Mouse (Mus musculus) forebrain, embryonic 14.5 days (tissue): ENCODE data around the gene BC005537. TPM values are rescaled to one million over a fixed set of nuclear protein-coding genes. Genes with fewer than 3 reads are reported as not detected.
"Not testable (repeated sequence)": the region's sequence is repeated elsewhere in the genome, so short reads cannot be mapped to it uniquely, and the experiment has no call there.

Source experiments
- ATAC-seq: fragments of 200-750 bp; cut with Nextera tagmentation; 2 replicates; pipeline ENCODE4 v1.8.0; 2017; ENCODE audit warnings: mild to moderate bottlenecking, moderate library complexity
- DNase-seq: peaks from one replicate; pipeline ENCODE4 v3.0.0-alpha.2; 2015; ENCODE audit warnings: low spot score
- H3K27ac ChIP-seq: fragments of 300-500 bp; sonication (generic); 2 replicates; pipeline ENCODE4 v1.5.1; 2014; ENCODE audit warnings: low read depth, mild to moderate bottlenecking, control low read depth, low read length, moderate library complexity
- H3K27me3 ChIP-seq: fragments of 300-500 bp; sonication (generic); replicated peaks from 2 replicates; pipeline ENCODE4 v1.6.1; 2014; ENCODE audit warnings: low read length, control low read depth, mixed read lengths; ENCODE audit not compliant: control insufficient read depth, insufficient read depth
- H3K36me3 ChIP-seq: fragments of 300-500 bp; sonication (generic); 2 replicates; pipeline ENCODE4 v1.6.1; 2014; ENCODE audit warnings: low read length, control low read depth; ENCODE audit not compliant: control insufficient read depth, insufficient read depth
- H3K4me1 ChIP-seq: fragments of 300-500 bp; sonication (generic); 2 replicates; pipeline ENCODE4 v1.6.1; 2014; ENCODE audit warnings: antibody characterized with exemption, low read length, control low read depth; ENCODE audit not compliant: control insufficient read depth, insufficient read depth
- H3K4me2 ChIP-seq: fragments of 300-500 bp; sonication (generic); 2 replicates; pipeline ENCODE4 v1.6.1; 2014; ENCODE audit warnings: mild to moderate bottlenecking, control low read depth, low read length
- H3K4me3 ChIP-seq: fragments of 300-500 bp; sonication (generic); 2 replicates; pipeline ENCODE4 v1.5.1; 2014; ENCODE audit warnings: low read depth, low read length, control low read depth
- H3K9ac ChIP-seq: fragments of 300-500 bp; sonication (generic); 2 replicates; pipeline ENCODE4 v1.6.1; 2014; ENCODE audit warnings: mild to moderate bottlenecking, low read length, control low read depth, moderate library complexity
- H3K9me3 ChIP-seq: fragments of 300-500 bp; sonication (generic); replicated peaks from 2 replicates; pipeline ENCODE4 v1.6.1; 2016; ENCODE audit warnings: low read length, control low read depth, mixed read lengths; ENCODE audit not compliant: control insufficient read depth
- WGBS: fragments of 180-500 bp; shearing (Covaris S2); extraction: QIAGEN DNeasy Blood & Tissue Kit; methylation state at CpG from one replicate; pipeline ENCODE4 v1.1.7; 2014; 5-methylcytosine and 5-hydroxymethylcytosine counted together
- polyA plus RNA-seq: library from polyadenylated mRNA; unstranded; fragments of >200 nt; fragmentation: Nextera tagmentation; extraction: Ambion mirVana; gene quantifications from 2 replicates; pipeline ENCODE4 v1.2.1, GENCODE M21; 2014

BC005537 gene
- polyA plus RNA-seq, 1 experiment from 2014 or later, result 50.3 TPM

GRCm38 (mm10) chr13:24767809-24768208, 33.6 kb upstream of the BC005537 start:
- H3K4me3 ChIP-seq, H3K4me1 ChIP-seq: not testable (repeated sequence)
- WGBS, result 83% methylated on average over 4 of the region's 4 CpGs

GRCm38 (mm10) chr13:24771482-24771881, 30.0 kb upstream of the BC005537 start:
- H3K4me3 ChIP-seq, H3K4me1 ChIP-seq, ATAC-seq, H3K27ac ChIP-seq, DNase-seq, H3K36me3 ChIP-seq, H3K27me3 ChIP-seq, H3K9me3 ChIP-seq, H3K9ac ChIP-seq, H3K4me2 ChIP-seq: not testable (repeated sequence)
- 89% methylated on average over 10 of the region's 10 CpGs for WGBS

More at GRCm38 (mm10) chr13:24767809-24768208, 33.6 kb upstream of the BC005537 start:
- H3K27ac ChIP-seq, H3K4me2 ChIP-seq, H3K36me3 ChIP-seq, H3K9ac ChIP-seq, H3K9me3 ChIP-seq, H3K27me3 ChIP-seq, ATAC-seq, DNase-seq: not testable (repeated sequence)

GRCm38 (mm10) chr13:24776146-24776844, 25.2 kb upstream of the BC005537 start:
- DNase-seq (peak; percentile 83), ATAC-seq (peak; percentile 60)
- Histone ChIP-seq H3K27ac (no peak overlapping the region), H3K27me3 (no peaks in the 10 kb centered on the region), H3K4me3 (no peak overlapping the region), H3K9ac (no peak overlapping the region), H3K9me3 (no peaks in the 10 kb centered on the region), H3K4me1 (no peaks in the 10 kb centered on the region), H3K36me3 (no peaks in the 10 kb centered on the region), H3K4me2 (no peak overlapping the region)
- 51% methylated on average over 7 of the region's 7 CpGs for WGBS

GRCm38 (mm10) chr13:24778026-24778425, 23.4 kb upstream of the BC005537 start:
- H3K9me3 ChIP-seq, result no peaks in the 10 kb centered on the region
- no peak overlapping the region for H3K9ac ChIP-seq
- H3K36me3 ChIP-seq, result no peaks in the 10 kb centered on the region
- no peaks in the 10 kb centered on the region for H3K27me3 ChIP-seq
- no peak for DNase-seq
- H3K4me1 ChIP-seq, result no peaks in the 10 kb centered on the region
- WGBS, result 83% methylated on average over 2 of the region's 2 CpGs
- H3K4me3 ChIP-seq, result no peak overlapping the region
- ATAC-seq, result no peak
- no peak overlapping the region for H3K27ac ChIP-seq
- H3K4me2 ChIP-seq, result no peak overlapping the region

- Histone ChIP-seq H3K27ac (no peak overlapping the region), H3K4me1 (no peaks in the 10 kb centered on the region), H3K4me2 (no peak overlapping the region), H3K36me3 (no peaks in the 10 kb centered on the region), H3K27me3 (no peaks in the 10 kb centered on the region), H3K9me3 (no peaks in the 10 kb centered on the region), H3K4me3 (no peak overlapping the region), H3K9ac (no peak overlapping the region)
- WGBS, result 88% methylated on average over 8 of the region's 8 CpGs
- DNase-seq, result no peak
- ATAC-seq, result no peak
Observed at GRCm38 (mm10) chr13:24778706-24779380, 22.6 kb upstream of the BC005537 start.

GRCm38 (mm10) chr13:24781916-24782315, 19.5 kb upstream of the BC005537 start:
- no peak overlapping the region for H3K9ac ChIP-seq
- H3K4me1 ChIP-seq, result no peaks in the 10 kb centered on the region
- DNase-seq (peak; percentile 49), ATAC-seq (no peak)
- no peak overlapping the region for H3K4me3 ChIP-seq
- H3K36me3 ChIP-seq, result no peaks in the 10 kb centered on the region
- H3K9me3 ChIP-seq, result no peaks in the 10 kb centered on the region
- WGBS, result 54% methylated on average over 5 of the region's 5 CpGs
- H3K4me2 ChIP-seq, result no peak overlapping the region
- H3K27me3 ChIP-seq, result no peaks in the 10 kb centered on the region
- no peak overlapping the region for H3K27ac ChIP-seq

GRCm38 (mm10) chr13:24786014-24786490, 15.4 kb upstream of the BC005537 start:
- Histone ChIP-seq H3K4me3 (no peak overlapping the region), H3K4me2 (no peak overlapping the region), H3K4me1 (no peaks in the 10 kb centered on the region), H3K9me3 (no peaks in the 10 kb centered on the region), H3K27me3 (no peaks in the 10 kb centered on the region), H3K36me3 (no peaks in the 10 kb centered on the region), H3K27ac (no peak overlapping the region), H3K9ac (no peak overlapping the region)
- 42% methylated on average over 11 of the region's 11 CpGs for WGBS
- DNase-seq (peak; percentile 18), ATAC-seq (peak; percentile 37; the same call in 1 of the 2 replicates)

- Histone ChIP-seq H3K27me3 (no peaks in the 10 kb centered on the region), H3K4me3 (no peak overlapping the region), H3K9ac (no peak overlapping the region), H3K36me3 (no peaks in the 10 kb centered on the region), H3K4me1 (no peaks in the 10 kb centered on the region), H3K9me3 (no peaks in the 10 kb centered on the region), H3K4me2 (no peak overlapping the region), H3K27ac (no peak overlapping the region)
- no peak for ATAC-seq
- no peak for DNase-seq
- 89% methylated on average over 5 of the region's 5 CpGs for WGBS
Observed at GRCm38 (mm10) chr13:24787477-24787876, 14.0 kb upstream of the BC005537 start.

GRCm38 (mm10) chr13:24791349-24791748, 10.1 kb upstream of the BC005537 start:
- H3K36me3 ChIP-seq, result no peaks in the 10 kb centered on the region
- no peak overlapping the region for H3K9ac ChIP-seq
- ATAC-seq (no peak), DNase-seq (no peak)
- no peaks in the 10 kb centered on the region for H3K27me3 ChIP-seq
- no peak overlapping the region for H3K4me2 ChIP-seq
- H3K4me1 ChIP-seq, result no peaks in the 10 kb centered on the region
- H3K4me3 ChIP-seq, result no peak overlapping the region
- H3K9me3 ChIP-seq, result no peaks in the 10 kb centered on the region
- WGBS, result 81% methylated on average over 2 of the region's 2 CpGs
- H3K27ac ChIP-seq, result no peak overlapping the region
